Mouse (Mus musculus) Patski (cell line): ENCODE results near the gene Slc35c2. TPM values are rescaled to one million over a fixed set of nuclear protein-coding genes. Genes with fewer than 3 reads are reported as not detected.

Source experiments
- ATAC-seq: fragments of 100-300 bp; one replicate; pipeline ENCODE4 v1.8.0; 2021
- CTCF ChIA-PET: fragments of 350-600 bp; sonication (Branson Sonifier 250); formaldehyde crosslinking; loops from one replicate; lab custom pipeline; 2022; ENCODE audit warnings: inconsistent platforms; lab: Charles Lee
- POLR2A ChIA-PET: fragments of 350-600 bp; sonication (Branson Sonifier 250); formaldehyde crosslinking; loops from one replicate; lab custom pipeline; 2022; ENCODE audit warnings: antibody characterized with exemption, inconsistent platforms; lab: Charles Lee
- DNase-seq: peaks from one replicate; pipeline ENCODE4 v3.0.0-alpha.2; 2011; ENCODE audit warnings: low read depth, low spot score
- H3K27me3 ChIP-seq: fragments of 371-371 bp; one replicate; pipeline ENCODE4 v1.5.1; 2021
- CTCF ChIP-seq: fragments of 100-300 bp; IDR thresholded peaks from one replicate; pipeline ENCODE4 v1.5.1; 2021
- in situ Hi-C: fragments of 300-500 bp; cut with MboI; formaldehyde crosslinking; loops from 3 replicates; pipeline ENCODE4 v1.11.1; 2018; ENCODE audit warnings: low pct_unique_long_range_greater_than_20kb, mixed read lengths
- polyA plus RNA-seq: library from polyadenylated mRNA; unstranded; gene quantifications from one replicate; pipeline ENCODE4 v1.2.3, GENCODE M21; 2021

Gene Slc35c2
- polyA plus RNA-seq, 1 experiment from 2014 or later = 31.2 TPM

GRCm38 (mm10) chr2:165257151-165257834 lies 30.4 kb downstream of the Slc35c2 start:
- POLR2A ChIA-PET = no interaction called here
- peaks cover 48% of the 10 kb centered on the region for H3K27me3 ChIP-seq
- DNase-seq = no peak
- in situ Hi-C loops = no loop called here
- TF ChIP-seq CTCF = no peak
- ATAC-seq = no peak
- CTCF ChIA-PET = no interaction called here

- TF ChIP-seq CTCF = no peak
- ChIA-PET POLR2A (no interaction called here), CTCF (no interaction called here)
- no peak for DNase-seq
- H3K27me3 ChIP-seq = peaks cover 47% of the 10 kb centered on the region
- ATAC-seq = no peak
- in situ Hi-C loops = no loop called here
Measured at GRCm38 (mm10) chr2:165256213-165256612, 31.5 kb downstream of the Slc35c2 start.

GRCm38 (mm10) chr2:165253867-165254266 lies 33.8 kb downstream of the Slc35c2 start:
- TF ChIP-seq CTCF = no peak
- H3K27me3 ChIP-seq = peaks cover 54% of the 10 kb centered on the region
- ChIA-PET POLR2A (no interaction called here), CTCF (no interaction called here)
- ATAC-seq = no peak
- DNase-seq = no peak
- in situ Hi-C loops = no loop called here

GRCm38 (mm10) chr2:165253269-165253668 lies 34.4 kb downstream of the Slc35c2 start:
- ChIA-PET CTCF (no interaction called here), POLR2A (no interaction called here)
- H3K27me3 ChIP-seq = peaks cover 49% of the 10 kb centered on the region
- no peak for TF ChIP-seq CTCF
- no peak for ATAC-seq
- DNase-seq = no peak
- in situ Hi-C loops = no loop called here

DNA sequence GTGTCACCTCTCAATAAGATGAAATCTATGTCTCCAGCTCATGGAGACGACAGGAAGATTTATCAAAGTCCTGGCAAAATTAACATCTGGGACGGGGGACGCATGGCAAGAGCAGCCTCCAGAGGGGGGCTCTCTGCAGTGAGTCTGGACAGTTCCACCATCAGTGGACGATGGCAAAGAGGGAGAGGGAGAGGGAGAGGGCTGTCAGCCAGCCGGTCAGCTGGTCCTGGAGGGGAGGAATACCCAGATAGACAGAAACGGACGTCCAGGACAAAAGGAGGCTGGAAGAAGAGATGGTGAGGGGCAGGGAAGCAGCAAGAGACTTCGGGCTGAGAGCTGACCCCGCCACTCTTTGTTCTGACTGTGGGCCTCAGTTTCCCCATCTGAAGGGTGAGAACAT lies 34.9 kb downstream of the Slc35c2 start:
- DNase-seq (no peak), ATAC-seq (no peak)
- no peak for TF ChIP-seq CTCF
- peaks cover 48% of the 10 kb centered on the region for H3K27me3 ChIP-seq
- in situ Hi-C loops = no loop called here
- ChIA-PET POLR2A (no interaction called here), CTCF (no interaction called here)

GRCm38 (mm10) chr2:165252381-165252780 lies 35.3 kb downstream of the Slc35c2 start:
- H3K27me3 ChIP-seq = peaks cover 50% of the 10 kb centered on the region
- ChIA-PET CTCF (no interaction called here), POLR2A (no interaction called here)
- DNase-seq (no peak), ATAC-seq (no peak)
- in situ Hi-C loops = no loop called here
- TF ChIP-seq CTCF = no peak

GRCm38 (mm10) chr2:165250903-165251302 lies 36.8 kb downstream of the Slc35c2 start:
- in situ Hi-C loops = no loop called here
- POLR2A ChIA-PET = no interaction called here
- CTCF ChIA-PET = no interaction called here

DNA sequence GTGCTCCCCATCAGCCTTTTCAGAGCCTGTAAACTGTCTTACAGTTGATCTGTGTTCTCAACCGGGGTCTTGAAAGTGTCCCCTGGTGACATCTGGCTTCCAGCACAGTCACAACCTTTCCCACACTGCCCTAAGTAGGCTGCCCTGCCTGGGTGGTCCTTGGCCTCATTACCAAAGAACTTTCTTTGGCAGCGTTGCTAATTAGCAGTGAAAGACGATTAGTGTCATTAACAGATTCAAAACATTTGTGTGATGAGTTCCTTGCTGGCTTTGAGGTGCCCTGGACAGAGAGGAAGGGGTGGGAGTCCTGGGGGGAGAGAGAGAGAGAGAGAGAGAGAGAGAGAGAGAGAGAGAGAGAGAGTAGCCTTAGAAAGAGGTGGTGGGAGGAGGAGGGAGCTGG lies 38.7 kb downstream of the Slc35c2 start:
- ATAC-seq (no peak), DNase-seq (no peak)
- no peak for TF ChIP-seq CTCF
- CTCF ChIA-PET = no interaction called here
- in situ Hi-C loops = no loop called here
- peaks cover 46% of the 10 kb centered on the region for H3K27me3 ChIP-seq
- POLR2A ChIA-PET = no interaction called here

More at GRCm38 (mm10) chr2:165250903-165251302, 36.8 kb downstream of the Slc35c2 start:
- peaks cover 49% of the 10 kb centered on the region for H3K27me3 ChIP-seq
- DNase-seq = no peak
- TF ChIP-seq CTCF = no peak
- ATAC-seq = no peak

- POLR2A ChIA-PET = no interaction called here
- ATAC-seq = no peak
- in situ Hi-C loops = no loop called here
- DNase-seq = no peak
- H3K27me3 ChIP-seq = peaks cover 53% of the 10 kb centered on the region
- TF ChIP-seq CTCF = no peak
- CTCF ChIA-PET = no interaction called here
Measured at GRCm38 (mm10) chr2:165246349-165246748, 41.3 kb downstream of the Slc35c2 start.

DNA sequence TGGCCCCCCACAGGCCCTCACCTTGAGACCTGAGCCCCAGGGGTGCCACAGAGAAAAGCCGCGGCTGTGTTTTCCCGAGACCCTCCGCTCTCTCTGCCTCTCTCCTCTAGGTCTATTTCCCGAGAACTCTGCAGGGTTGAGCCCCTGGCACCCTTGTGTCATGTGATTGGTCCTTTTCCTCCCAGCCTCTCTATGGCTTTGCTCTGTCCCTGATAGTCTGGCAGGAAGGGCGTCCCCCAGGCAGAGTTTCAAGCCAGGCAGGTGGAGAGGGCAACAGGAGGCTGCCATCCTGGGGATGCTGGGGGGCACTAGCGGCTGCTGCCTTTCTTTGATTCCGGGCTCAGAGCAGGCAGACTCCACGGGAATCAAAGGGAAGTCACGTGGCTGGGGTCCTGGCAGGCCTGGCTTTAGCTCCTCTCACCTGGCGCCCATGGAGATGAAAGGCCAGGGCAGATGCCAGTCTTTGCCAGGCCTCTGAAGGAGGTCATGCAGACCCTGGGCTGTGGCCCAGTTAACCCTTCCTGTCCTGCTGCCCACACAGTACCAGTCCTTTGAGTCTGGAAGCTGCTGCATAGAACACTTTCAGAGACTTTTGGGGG lies 44.4 kb downstream of the Slc35c2 start:
- DNase-seq (no peak), ATAC-seq (no peak)
- POLR2A ChIA-PET = no interaction called here
- in situ Hi-C loops = no loop called here
- CTCF ChIA-PET = no interaction called here
- no peak for TF ChIP-seq CTCF
- peaks cover 66% of the 10 kb centered on the region for H3K27me3 ChIP-seq

DNA sequence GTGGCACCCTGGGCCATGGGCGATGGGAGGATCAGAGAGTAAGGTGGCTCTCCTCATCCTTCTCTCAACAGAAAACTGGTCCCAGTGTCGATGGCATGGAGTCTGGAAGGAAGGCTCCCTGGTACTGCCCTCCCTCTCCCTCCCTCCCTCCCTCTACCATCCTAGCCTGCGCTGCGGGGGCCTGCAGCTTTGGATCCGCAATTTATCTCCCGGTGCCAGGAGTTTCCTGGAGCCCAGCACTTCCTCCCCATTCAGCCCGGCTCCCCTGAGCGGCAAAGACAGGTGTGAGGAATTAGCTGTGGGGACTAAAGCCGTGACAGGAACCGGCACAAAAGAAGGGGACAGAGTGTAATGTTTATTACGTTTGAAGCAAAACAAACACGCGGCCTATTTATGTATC lies 45.1 kb downstream of the Slc35c2 start:
- in situ Hi-C loops = no loop called here
- DNase-seq (no peak), ATAC-seq (no peak)
- POLR2A ChIA-PET = no interaction called here
- H3K27me3 ChIP-seq = peaks cover 69% of the 10 kb centered on the region
- CTCF ChIA-PET = no interaction called here
- no peak for TF ChIP-seq CTCF

DNA sequence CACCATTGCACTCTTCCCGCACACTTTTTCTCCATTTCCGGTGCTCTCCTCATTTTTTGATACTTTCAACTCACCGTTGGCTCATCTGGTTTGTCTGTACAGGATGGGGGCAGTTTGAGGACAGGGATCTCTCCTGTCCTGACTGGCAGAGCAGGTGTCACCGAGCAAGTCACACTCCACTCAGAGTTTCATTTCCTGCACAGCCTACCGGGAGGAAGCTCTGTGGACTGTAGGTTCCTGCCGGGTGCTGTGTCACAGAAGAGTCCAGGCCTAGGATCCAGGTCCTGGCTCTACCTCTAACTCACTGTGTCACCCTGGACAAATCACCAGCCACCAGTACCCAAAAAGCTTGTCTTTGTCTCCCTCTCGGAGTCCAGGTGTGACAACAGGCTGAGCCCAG lies 45.9 kb downstream of the Slc35c2 start:
- peaks cover 65% of the 10 kb centered on the region for H3K27me3 ChIP-seq
- ChIA-PET CTCF (no interaction called here), POLR2A (no interaction called here)
- DNase-seq (no peak), ATAC-seq (no peak)
- TF ChIP-seq CTCF = no peak
- in situ Hi-C loops = no loop called here
